ENCODE assay signal across 18 mouse cellular contexts in the genomic region with DNA sequence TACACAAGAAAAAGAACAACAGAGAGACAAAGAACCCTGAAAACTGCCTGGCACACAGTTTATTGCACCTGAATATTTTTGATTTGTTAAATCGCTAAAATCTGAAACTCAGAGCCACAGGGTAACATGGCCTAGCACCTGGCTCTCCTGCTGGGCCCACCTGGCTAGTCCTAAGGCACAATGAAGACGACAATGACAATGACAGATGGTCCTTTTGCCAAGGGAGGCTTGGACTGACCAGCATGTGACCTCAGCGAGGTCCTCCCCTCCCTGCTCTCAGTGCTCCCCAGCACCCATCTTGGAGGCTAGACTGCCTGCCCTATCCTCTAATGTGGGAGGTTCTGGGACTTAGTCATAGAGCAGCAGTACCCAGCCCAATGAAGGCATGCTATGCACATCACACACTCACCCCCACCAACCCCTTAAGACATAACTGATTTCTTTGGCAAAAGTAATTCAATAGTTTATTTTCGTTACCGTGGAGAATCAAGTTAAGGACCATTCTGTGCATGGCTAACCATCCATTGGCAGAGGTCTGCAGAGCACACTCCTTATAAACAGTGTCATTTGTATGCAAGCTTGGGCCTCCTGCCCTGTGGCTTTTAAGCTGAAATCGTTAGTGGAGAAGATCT. TPM values are rescaled to one million over a fixed set of nuclear protein-coding genes. Genes with fewer than 3 reads are reported as not detected.
DNase-seq lines count a peak whose midpoint lies in the region; ATAC-seq and TF ChIP-seq lines count a peak whose summit lies in the region.
"Had no signal": no experiment of that assay in that cellular context is flagged by ENCODE, and none has a peak within 500 bp of the region (broad histone marks: within the 10 kb centered on the region; RNA-seq: fewer than 3 reads in every experiment).

No protein-coding gene starts in this region.

- no peaks in the 10 kb centered on the region for H3K79me3 ChIP-seq in C2C12 (ENCODE audit: low read depth)

- H3K4me3 ChIP-seq in hindbrain, embryonic 16.5 days (ENCODE audit: low read length), result no peak overlapping the region
- H3K4me3 ChIP-seq in hindbrain, embryonic 10.5 days, result no peak overlapping the region
- H3K4me3 ChIP-seq in C2C12 (ENCODE audit: insufficient read depth, poor library complexity, severe bottlenecking), result no peak overlapping the region
- H3K4me3 ChIP-seq: forebrain, embryonic 10.5 days; liver, embryonic 15.5 days had no signal

- WGBS in hindbrain, embryonic 16.5 days, result 55% methylated on average over 6 of the region's 6 CpGs
- WGBS in hindbrain, embryonic 10.5 days, result 62% methylated on average over 6 of the region's 6 CpGs

- no peak overlapping the region for H3K4me2 ChIP-seq in hindbrain, embryonic 16.5 days (ENCODE audit: low read length)
- H3K4me2 ChIP-seq: liver, embryonic 15.5 days had no signal

- no peaks in the 10 kb centered on the region for H3K4me1 ChIP-seq in hindbrain, embryonic 16.5 days (ENCODE audit: control insufficient read depth, insufficient read depth, low read depth, low read length)
- peaks cover 23% of the 10 kb centered on the region for H3K4me1 ChIP-seq in hindbrain, embryonic 10.5 days (replicated peaks)
- H3K4me1 ChIP-seq: liver, embryonic 15.5 days had no signal

- no peaks in the 10 kb centered on the region for H3K36me3 ChIP-seq in hindbrain, embryonic 16.5 days (ENCODE audit: control insufficient read depth, insufficient read depth, low read length)
- no peaks in the 10 kb centered on the region for H3K36me3 ChIP-seq in hindbrain, embryonic 10.5 days
- no peaks in the 10 kb centered on the region for H3K36me3 ChIP-seq in C2C12 (ENCODE audit: control insufficient read depth, insufficient read depth)
- H3K36me3 ChIP-seq: forebrain, embryonic 10.5 days had no signal

- no peak for TF ChIP-seq CTCF in C2C12 (IDR thresholded peaks at IDR 0.05; ENCODE audit: control insufficient read depth, insufficient read depth, insufficient read length)

- no peak overlapping the region for H3K27ac ChIP-seq in hindbrain, embryonic 16.5 days (ENCODE audit: low read depth, low read length)
- H3K27ac ChIP-seq in hindbrain, embryonic 10.5 days, result no peak overlapping the region
- H3K27ac ChIP-seq: forebrain, embryonic 10.5 days; liver, embryonic 15.5 days; stomach, postnatal 0 days had no signal

- no peak overlapping the region for H3K9ac ChIP-seq in hindbrain, embryonic 16.5 days (ENCODE audit: low read depth, low read length)
- H3K9ac ChIP-seq: liver, embryonic 15.5 days had no signal

- no peaks in the 10 kb centered on the region for H3K9me3 ChIP-seq in hindbrain, embryonic 16.5 days (ENCODE audit: control insufficient read depth, low read length)
- no peaks in the 10 kb centered on the region for H3K9me3 ChIP-seq in hindbrain, embryonic 10.5 days
- H3K9me3 ChIP-seq: forebrain, embryonic 10.5 days; liver, embryonic 15.5 days had no signal

- no peak overlapping the region for H3ac ChIP-seq in C2C12 (ENCODE audit: control insufficient read depth, insufficient read length, low read depth)

- H3K27me3 ChIP-seq in hindbrain, embryonic 16.5 days (replicated peaks; ENCODE audit: control insufficient read depth, insufficient read depth, low read length), result no peaks in the 10 kb centered on the region
- no peaks in the 10 kb centered on the region for H3K27me3 ChIP-seq in hindbrain, embryonic 10.5 days (ENCODE audit: insufficient read depth, poor library complexity, severe bottlenecking)
- no peaks in the 10 kb centered on the region for H3K27me3 ChIP-seq in C2C12 (ENCODE audit: control insufficient read depth, insufficient read depth, insufficient read length)
- H3K27me3 ChIP-seq: liver, embryonic 15.5 days had no signal

- H3K79me2 ChIP-seq in C2C12 (ENCODE audit: control insufficient read depth, insufficient read depth), result no peaks in the 10 kb centered on the region

- no peak for DNase-seq in hindbrain, embryonic 10.5 days (ENCODE audit: low spot score)
- DNase-seq in brain, adult 2 months (ENCODE audit: low read depth, low spot score), result peak; percentile 93
- DNase-seq in cerebellum, postnatal 14 days, result peak; percentile 43 to 55
- no peak for DNase-seq in Muller cell, postnatal 12 days (ENCODE audit: inconsistent ontology term)
- DNase-seq in urinary bladder, postnatal 10 days (ENCODE audit: low spot score), result no peak
- DNase-seq: B cell, adult 2 months; heart, adult 11 months; heart, postnatal 4 days; lung, postnatal 10 days; midbrain, embryonic 14.5 days; right cerebral cortex, postnatal 14 days; thymus, postnatal 25 days had no signal

- ATAC-seq in hindbrain, embryonic 16.5 days, result peak; percentile 45; the same call in 1 of the 2 replicates
- ATAC-seq: intestine, postnatal 0 days had no signal

TF ChIP-seq in C2C12, 6 proteins besides CTCF, POLR2A, EP300 and RAD21:
- TF ChIP-seq MAX (IDR thresholded peaks at IDR 0.05), result no peak
- no peak for TF ChIP-seq MYOD1 (IDR thresholded peaks at IDR 0.05; ENCODE audit: control insufficient read depth, insufficient read length, low read depth)
- peak; percentile 35 for TF ChIP-seq USF1 (IDR thresholded peaks at IDR 0.05; ENCODE audit: low read depth)

RNA-seq across cellular contexts. Expression of a gene that starts 31.2 kb away (rescaled TPM):
- 2.1 and 3.0 TPM in 2 replicates for polyA plus RNA-seq in hindbrain, embryonic 16.5 days (2015; fragmentation: Nextera tagmentation; extraction: Ambion mirVana)
- polyA plus RNA-seq in hindbrain, embryonic 10.5 days (2016; fragmentation: Nextera tagmentation; extraction: Ambion mirVana), result 2.9 and 3.4 TPM in 2 replicates
- 0.34 TPM for polyA plus RNA-seq in C2C12 (2012; fragmentation: generic; extraction: Trizol)

Comparison
In these comparisons a context has a peak if more than half of its experiments do, and no peak if none do; other contexts are left out.
1. DNase-seq: peak in brain, adult 2 months (single experiment) and cerebellum, postnatal 14 days (2 of 2); none in hindbrain, embryonic 10.5 days (single experiment), Muller cell, postnatal 12 days (single experiment) and urinary bladder, postnatal 10 days (single experiment).